Mouse (Mus musculus) testis, postnatal 10 days (tissue): ENCODE measurements at regions not wholly inside any gene's neighbourhood (a gene's known extent, or its start where the extent isn't known, plus 50 kb on each side); places are given as distances from the start of the nearest gene placed in this dataset.
A peak's percentile ranks its signal among the peaks of the same experiment; 100 is the strongest.
"Not testable (repeated sequence)": the region's sequence is repeated elsewhere in the genome, so short reads cannot be mapped to it uniquely, and the experiment has no call there.

Source experiments
- DNase-seq: peaks from one replicate; pipeline ENCODE4 v3.0.0; 2021; ENCODE audit warnings: low spot score

- DNase-seq: no peak
Measured at GRCm38 (mm10) chr3:79002173-79002848, 284.0 kb downstream of the Rapgef2 start.

- DNase-seq: no peak
Measured at GRCm38 (mm10) chr3:79001754-79002153, 284.6 kb downstream of the Rapgef2 start.

- DNase-seq: no peak
Measured at GRCm38 (mm10) chr3:79000293-79000692, 286.0 kb downstream of the Rapgef2 start.

GRCm38 (mm10) chr3:78999803-79000202 is 286.5 kb downstream of the Rapgef2 start:
- no peak for DNase-seq

GRCm38 (mm10) chr3:78988120-78988519 is 298.2 kb downstream of the Rapgef2 start:
- no peak for DNase-seq

- no peak for DNase-seq
Measured at GRCm38 (mm10) chr3:78986726-78987125, 299.6 kb downstream of the Rapgef2 start.

GRCm38 (mm10) chr3:78981057-78981456 is 305.3 kb downstream of the Rapgef2 start:
- DNase-seq: no peak

- no peak for DNase-seq
Measured at GRCm38 (mm10) chr3:78978781-78979180, 307.5 kb downstream of the Rapgef2 start.

GRCm38 (mm10) chr3:78966683-78967549 is 319.4 kb downstream of the Rapgef2 start:
- DNase-seq: not testable (repeated sequence)

- no peak for DNase-seq
Measured at GRCm38 (mm10) chr3:78964231-78964858, 322.0 kb downstream of the Rapgef2 start.

GRCm38 (mm10) chr3:78958781-78959180 is 327.5 kb downstream of the Rapgef2 start:
- no peak for DNase-seq

- DNase-seq: no peak
Measured at GRCm38 (mm10) chr3:78955364-78955763, 331.0 kb downstream of the Rapgef2 start.

- DNase-seq: not testable (repeated sequence)
Measured at GRCm38 (mm10) chr3:78949385-78949784, 336.9 kb downstream of the Rapgef2 start.

GRCm38 (mm10) chr3:78948700-78949099 is 337.6 kb downstream of the Rapgef2 start:
- DNase-seq: no peak

GRCm38 (mm10) chr3:78948171-78948570 is 338.1 kb downstream of the Rapgef2 start:
- peak; percentile 67 for DNase-seq

GRCm38 (mm10) chr3:78947183-78947582 is 339.1 kb downstream of the Rapgef2 start:
- no peak for DNase-seq

GRCm38 (mm10) chr3:78944185-78944584 is 342.1 kb downstream of the Rapgef2 start:
- no peak for DNase-seq

- DNase-seq: no peak
Measured at GRCm38 (mm10) chr3:78932975-78933374, 353.3 kb downstream of the Rapgef2 start.

GRCm38 (mm10) chr3:78919850-78920249 is 366.5 kb downstream of the Rapgef2 start:
- DNase-seq: no peak

GRCm38 (mm10) chr3:78919407-78919806 is 366.9 kb downstream of the Rapgef2 start:
- DNase-seq: peak; percentile 86

GRCm38 (mm10) chr3:78908196-78908844 is 378.0 kb downstream of the Rapgef2 start:
- DNase-seq: no peak

- no peak for DNase-seq
Measured at GRCm38 (mm10) chr3:78907778-78908177, 378.5 kb downstream of the Rapgef2 start.
